Mouse (Mus musculus): ENCODE results near the gene Atxn1.

Atxn1 gene

GRCm38 (mm10) chr13:45609461-45609860 lies 355.3 kb downstream of the Atxn1 start:
- in situ Hi-C loops (cut with MboI; ENCODE audit: low pct_unique_long_range_greater_than_20kb in 1 of 2, low sequenced_read_pairs in 2 of 2, unreplicated experiment in 1 of 2), result no loop called here

- in situ Hi-C loops (cut with MboI; ENCODE audit: low pct_unique_long_range_greater_than_20kb in 1 of 2, low sequenced_read_pairs in 2 of 2, unreplicated experiment in 1 of 2), result no loop called here
Observed at GRCm38 (mm10) chr13:45608593-45608992, 356.2 kb downstream of the Atxn1 start.

DNA sequence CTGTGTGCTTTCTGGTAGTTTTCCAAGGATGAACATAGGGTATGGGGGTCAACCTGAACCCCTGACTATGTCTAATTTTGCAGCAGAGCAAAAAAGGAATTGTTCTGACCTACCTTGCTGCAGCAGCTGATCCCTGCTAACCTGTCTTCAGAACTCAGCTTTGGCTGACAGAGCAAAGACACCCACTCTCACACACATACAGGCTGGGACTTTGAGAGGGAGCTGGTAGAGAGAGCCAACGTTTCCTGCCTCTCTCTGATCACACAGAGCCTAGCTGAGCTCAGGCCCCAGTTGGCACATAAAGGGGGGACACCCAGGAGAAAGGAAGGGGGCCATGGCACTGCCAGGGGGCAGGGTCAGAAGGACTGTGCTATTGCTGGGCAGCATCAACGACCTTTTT lies 356.9 kb downstream of the Atxn1 start:
- in situ Hi-C loops (cut with MboI; ENCODE audit: low pct_unique_long_range_greater_than_20kb in 1 of 2, low sequenced_read_pairs in 2 of 2, unreplicated experiment in 1 of 2), result no loop called here

DNA sequence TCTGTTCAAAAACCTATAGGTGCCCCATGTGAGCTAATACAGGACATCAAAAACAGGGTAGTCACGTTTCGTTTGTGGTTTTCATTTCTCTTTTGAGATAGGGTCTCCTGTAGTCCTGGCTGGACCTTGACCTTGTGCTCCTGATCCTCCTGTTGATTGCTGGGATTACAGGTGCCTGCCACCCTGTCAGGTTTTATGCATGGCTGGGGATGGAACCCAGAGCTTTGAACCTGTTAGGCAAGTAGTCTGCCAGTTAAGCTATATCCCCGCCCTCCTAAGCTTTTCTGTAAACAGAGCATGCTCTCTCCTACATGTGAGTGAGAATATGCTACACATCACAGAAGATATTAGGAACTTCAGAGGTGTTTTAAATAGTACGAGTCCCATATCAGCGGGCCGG lies 361.2 kb downstream of the Atxn1 start:
- in situ Hi-C loops (cut with MboI; ENCODE audit: low pct_unique_long_range_greater_than_20kb in 1 of 2, low sequenced_read_pairs in 2 of 2, unreplicated experiment in 1 of 2), result no loop called here

- in situ Hi-C loops (cut with MboI; ENCODE audit: low pct_unique_long_range_greater_than_20kb in 1 of 2, low sequenced_read_pairs in 2 of 2, unreplicated experiment in 1 of 2), result no loop called here
Observed at GRCm38 (mm10) chr13:45600443-45600842, 364.4 kb downstream of the Atxn1 start.

DNA sequence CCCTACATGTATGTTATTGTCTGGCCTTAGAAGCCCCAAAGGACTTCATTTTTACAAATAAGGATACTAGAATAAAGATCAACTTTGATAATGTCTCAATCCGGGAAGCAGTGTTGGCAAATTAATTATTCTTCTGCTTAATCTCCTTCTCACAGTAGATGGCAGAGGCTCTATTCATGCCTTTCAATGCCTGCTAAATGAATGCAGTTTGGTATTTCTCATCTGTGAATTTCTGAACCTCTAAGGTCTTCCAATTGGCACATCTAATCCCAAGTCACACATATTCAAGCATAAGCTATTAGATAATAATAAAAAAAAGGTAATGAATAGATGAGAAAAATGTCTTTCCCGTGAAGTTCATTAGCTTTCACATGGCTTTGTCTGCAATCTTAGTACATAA lies 365.0 kb downstream of the Atxn1 start:
- in situ Hi-C loops (cut with MboI; ENCODE audit: low pct_unique_long_range_greater_than_20kb in 1 of 2, low sequenced_read_pairs in 2 of 2, unreplicated experiment in 1 of 2), result no loop called here

- in situ Hi-C loops (cut with MboI; ENCODE audit: low pct_unique_long_range_greater_than_20kb in 1 of 2, low sequenced_read_pairs in 2 of 2, unreplicated experiment in 1 of 2), result no loop called here
Observed at GRCm38 (mm10) chr13:45595416-45595815, 369.4 kb downstream of the Atxn1 start.

DNA sequence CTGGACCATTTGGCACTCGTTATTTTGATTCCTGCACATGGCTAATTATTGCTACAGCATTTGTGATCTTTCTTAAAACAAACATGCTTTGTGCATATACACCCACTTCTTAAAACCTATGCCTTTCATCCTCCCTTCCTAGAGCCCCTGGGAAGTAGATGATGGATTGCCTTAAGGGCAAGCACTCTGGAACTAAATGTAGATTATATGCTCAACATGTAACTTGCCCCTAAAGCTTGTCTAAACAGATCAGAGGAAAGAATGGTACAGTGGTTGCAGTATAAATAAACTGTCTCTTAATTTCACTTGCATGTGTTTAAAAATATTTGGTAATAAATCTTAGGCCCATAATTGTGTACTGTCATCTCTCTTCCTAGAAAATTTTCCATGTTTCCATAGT lies 370.9 kb downstream of the Atxn1 start:
- in situ Hi-C loops (cut with MboI; ENCODE audit: low pct_unique_long_range_greater_than_20kb in 1 of 2, low sequenced_read_pairs in 2 of 2, unreplicated experiment in 1 of 2), result no loop called here

GRCm38 (mm10) chr13:45590898-45591297 lies 373.9 kb downstream of the Atxn1 start:
- in situ Hi-C loops (cut with MboI; ENCODE audit: low pct_unique_long_range_greater_than_20kb in 1 of 2, low sequenced_read_pairs in 2 of 2, unreplicated experiment in 1 of 2), result no loop called here

- in situ Hi-C loops (cut with MboI; ENCODE audit: low pct_unique_long_range_greater_than_20kb in 1 of 2, low sequenced_read_pairs in 2 of 2, unreplicated experiment in 1 of 2), result no loop called here
Observed at GRCm38 (mm10) chr13:45583061-45583460, 381.7 kb downstream of the Atxn1 start.

GRCm38 (mm10) chr13:45582294-45582693 lies 382.5 kb downstream of the Atxn1 start:
- in situ Hi-C loops (cut with MboI; ENCODE audit: low pct_unique_long_range_greater_than_20kb in 1 of 2, low sequenced_read_pairs in 2 of 2, unreplicated experiment in 1 of 2), result no loop called here

DNA sequence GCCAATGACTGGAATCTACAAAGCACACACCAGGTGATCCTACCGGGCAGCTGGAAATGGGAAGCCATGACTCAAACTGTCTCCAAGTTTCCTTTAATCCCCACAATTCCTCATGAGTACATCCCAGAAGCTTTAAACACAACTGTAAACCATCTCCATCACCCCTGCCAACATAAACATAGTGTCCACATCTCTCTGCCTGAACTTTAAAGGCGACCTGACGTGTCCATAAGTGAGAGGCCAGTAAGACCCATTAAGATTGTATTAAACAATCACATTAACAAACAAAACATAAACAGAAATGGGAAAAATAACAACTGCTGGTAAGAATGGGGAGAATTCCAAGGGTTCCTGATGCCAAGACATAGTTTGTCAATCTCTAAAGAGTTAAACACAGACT lies 385.1 kb downstream of the Atxn1 start:
- in situ Hi-C loops (cut with MboI; ENCODE audit: low pct_unique_long_range_greater_than_20kb in 1 of 2, low sequenced_read_pairs in 2 of 2, unreplicated experiment in 1 of 2), result no loop called here

DNA sequence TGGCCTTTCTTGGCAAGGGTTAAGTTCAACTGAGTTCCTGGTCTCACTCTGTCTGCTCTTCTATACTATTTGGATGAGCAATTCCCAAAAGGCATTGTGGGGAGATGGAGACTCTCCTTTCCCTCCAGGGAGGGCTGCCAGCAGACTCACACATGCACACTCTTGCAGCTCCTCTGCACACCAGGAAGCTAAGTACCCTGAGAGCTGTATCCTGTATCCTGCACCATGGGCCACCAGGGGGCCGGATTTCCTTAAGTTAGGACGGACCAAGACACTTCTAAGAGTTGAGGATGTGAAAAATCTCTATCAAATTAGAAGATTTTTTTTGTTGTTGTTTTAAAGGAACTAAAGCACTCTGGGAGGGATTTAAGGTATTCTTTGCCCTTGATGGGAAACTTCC lies 387.0 kb downstream of the Atxn1 start:
- in situ Hi-C loops (cut with MboI; ENCODE audit: low pct_unique_long_range_greater_than_20kb in 1 of 2, low sequenced_read_pairs in 2 of 2, unreplicated experiment in 1 of 2), result no loop called here

- in situ Hi-C loops (cut with MboI; ENCODE audit: low pct_unique_long_range_greater_than_20kb in 1 of 2, low sequenced_read_pairs in 2 of 2, unreplicated experiment in 1 of 2), result no loop called here
Observed at GRCm38 (mm10) chr13:45577366-45577765, 387.4 kb downstream of the Atxn1 start.

GRCm38 (mm10) chr13:45576185-45576584 lies 388.6 kb downstream of the Atxn1 start:
- in situ Hi-C loops (cut with MboI; ENCODE audit: low pct_unique_long_range_greater_than_20kb in 1 of 2, low sequenced_read_pairs in 2 of 2, unreplicated experiment in 1 of 2), result no loop called here

DNA sequence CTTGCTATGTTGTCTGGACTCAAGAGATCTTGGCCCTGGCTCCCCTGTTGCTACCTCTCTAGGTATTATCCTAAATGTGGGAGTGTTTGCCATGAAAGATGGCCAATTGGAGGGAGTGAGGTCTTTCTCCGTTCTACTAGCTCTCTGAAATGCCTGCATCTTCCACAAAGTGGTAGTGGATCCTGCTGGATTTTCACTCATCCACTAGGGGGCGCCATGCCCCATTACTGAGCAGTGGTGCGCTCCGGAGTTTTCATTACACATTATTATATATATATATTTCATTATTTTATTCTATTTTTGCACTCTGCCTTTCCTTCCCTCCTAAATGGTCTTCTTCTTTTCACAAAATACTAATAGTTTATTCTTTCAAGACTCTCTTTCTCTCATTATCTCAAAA lies 392.0 kb downstream of the Atxn1 start:
- in situ Hi-C loops (cut with MboI; ENCODE audit: low pct_unique_long_range_greater_than_20kb in 1 of 2, low sequenced_read_pairs in 2 of 2, unreplicated experiment in 1 of 2), result no loop called here

DNA sequence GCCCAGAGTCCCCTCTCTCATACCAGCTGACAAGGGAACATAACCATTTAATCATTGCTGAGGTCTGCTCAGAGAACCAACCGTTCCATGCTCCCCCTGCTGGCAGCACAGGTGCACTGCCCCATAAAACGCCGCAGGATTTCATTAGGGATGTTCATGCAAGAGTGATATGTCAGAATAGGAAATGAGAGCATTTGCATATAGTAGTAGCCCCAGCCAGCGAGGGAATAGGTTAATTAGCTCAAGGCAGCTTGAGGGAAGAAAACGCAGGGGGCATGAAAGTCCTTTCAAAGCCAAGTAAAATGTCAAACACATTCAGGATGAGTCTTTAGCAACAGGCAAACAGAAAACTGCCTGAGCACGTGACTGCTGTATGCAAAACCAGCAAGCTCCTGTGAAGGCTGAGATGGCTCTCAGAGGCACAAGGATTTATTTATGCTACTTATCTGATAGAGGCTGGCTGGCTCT lies 393.0 kb downstream of the Atxn1 start:
- in situ Hi-C loops (cut with MboI; ENCODE audit: low pct_unique_long_range_greater_than_20kb in 1 of 2, low sequenced_read_pairs in 2 of 2, unreplicated experiment in 1 of 2), result no loop called here

- in situ Hi-C loops (cut with MboI; ENCODE audit: low pct_unique_long_range_greater_than_20kb in 1 of 2, low sequenced_read_pairs in 2 of 2, unreplicated experiment in 1 of 2), result no loop called here
Observed at GRCm38 (mm10) chr13:45569932-45570331, 394.9 kb downstream of the Atxn1 start.

DNA sequence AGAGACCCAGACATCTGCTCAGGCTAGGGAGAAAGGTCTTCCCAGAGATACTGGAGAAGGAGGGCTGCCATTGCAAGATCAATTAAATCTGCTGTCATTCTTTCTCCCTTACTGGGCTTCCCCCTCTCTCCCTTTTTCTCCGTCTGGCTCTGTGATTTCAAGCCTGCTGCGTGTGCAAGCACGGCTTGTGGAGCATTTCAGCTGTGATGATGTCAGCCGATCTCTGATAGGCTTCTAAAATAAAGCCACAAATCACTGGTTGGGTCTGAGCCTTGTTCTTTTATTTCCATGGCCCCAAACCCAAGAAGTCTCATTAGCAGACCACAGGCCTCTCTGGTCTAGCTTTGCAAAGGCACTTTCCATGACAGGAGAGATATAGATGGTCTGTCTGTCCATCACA lies 399.9 kb downstream of the Atxn1 start:
- in situ Hi-C loops (cut with MboI; ENCODE audit: low pct_unique_long_range_greater_than_20kb in 1 of 2, low sequenced_read_pairs in 2 of 2, unreplicated experiment in 1 of 2), result no loop called here

- in situ Hi-C loops (cut with MboI; ENCODE audit: low pct_unique_long_range_greater_than_20kb in 1 of 2, low sequenced_read_pairs in 2 of 2, unreplicated experiment in 1 of 2), result no loop called here
Observed at GRCm38 (mm10) chr13:45562011-45562410, 402.8 kb downstream of the Atxn1 start.

- in situ Hi-C loops (cut with MboI; ENCODE audit: low pct_unique_long_range_greater_than_20kb in 1 of 2, low sequenced_read_pairs in 2 of 2, unreplicated experiment in 1 of 2), result no loop called here
Observed at GRCm38 (mm10) chr13:45560543-45560942, 404.3 kb downstream of the Atxn1 start.
